Mouse (Mus musculus) erythroblast, embryonic 14.5 days (primary cell): ENCODE results near the gene 1700030J22Rik.

Source experiments
- GATA1 ChIP-seq: IDR thresholded peaks from 2 replicates; pipeline ENCODE4 v1.6.1; 2012; ENCODE audit warnings: low read length, inconsistent platforms, mixed read lengths
- TAL1 ChIP-seq: IDR thresholded peaks from 3 replicates; pipeline ENCODE4 v1.6.1; 2012; ENCODE audit warnings: low read length, inconsistent platforms, mixed read lengths

DNA sequence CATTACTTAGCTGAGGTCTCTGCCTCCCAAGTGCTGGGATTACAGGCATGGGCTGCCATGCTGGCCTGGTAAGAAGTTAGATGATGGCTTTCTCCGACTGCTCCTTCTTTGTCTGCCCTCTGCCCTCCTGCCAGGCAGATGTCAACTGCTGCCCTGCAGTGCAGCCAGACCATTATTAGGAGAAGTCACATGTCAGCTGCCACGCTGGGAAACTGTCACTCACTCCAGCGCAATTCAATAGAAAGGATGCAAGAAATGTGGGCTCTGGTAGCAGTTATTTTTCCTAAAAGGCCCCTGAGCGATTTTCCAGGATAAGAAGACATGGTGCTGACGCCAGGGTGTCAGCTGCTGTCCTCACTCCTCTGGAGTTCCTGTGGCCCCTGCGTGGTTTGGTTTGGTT is 43.3 kb downstream of the 1700030J22Rik start:
- TF ChIP-seq GATA1 (no peak), TAL1 (no peak)
